Mouse (Mus musculus): Measurements from ENCODE around the gene Ep400.

The Ep400 gene

DNA sequence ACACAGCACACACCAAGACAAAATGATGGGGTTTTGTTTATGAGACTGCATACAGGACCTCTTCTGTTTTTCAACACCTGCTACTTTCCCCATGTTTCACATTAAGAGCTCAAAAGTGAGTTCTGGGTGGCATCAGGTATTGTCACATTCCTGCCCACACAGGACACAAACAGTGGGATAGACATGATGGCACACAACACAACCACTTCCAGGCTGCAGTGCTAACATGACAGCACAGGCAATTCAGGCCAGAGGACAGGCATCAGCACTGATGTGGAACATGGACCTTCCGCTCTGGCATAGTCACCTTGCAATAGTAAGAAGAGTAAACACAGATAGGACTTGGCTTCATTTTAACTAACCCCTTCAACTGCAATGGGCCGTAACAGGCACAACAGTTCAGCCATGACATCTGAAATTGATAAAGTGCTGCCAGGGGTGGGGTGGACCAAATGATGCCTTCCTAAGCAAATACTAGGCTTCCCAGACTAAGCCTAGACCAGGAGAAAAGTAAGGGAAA lies 105.7 kb downstream of the Ep400 start:
- DNase-seq = no peak

DNA sequence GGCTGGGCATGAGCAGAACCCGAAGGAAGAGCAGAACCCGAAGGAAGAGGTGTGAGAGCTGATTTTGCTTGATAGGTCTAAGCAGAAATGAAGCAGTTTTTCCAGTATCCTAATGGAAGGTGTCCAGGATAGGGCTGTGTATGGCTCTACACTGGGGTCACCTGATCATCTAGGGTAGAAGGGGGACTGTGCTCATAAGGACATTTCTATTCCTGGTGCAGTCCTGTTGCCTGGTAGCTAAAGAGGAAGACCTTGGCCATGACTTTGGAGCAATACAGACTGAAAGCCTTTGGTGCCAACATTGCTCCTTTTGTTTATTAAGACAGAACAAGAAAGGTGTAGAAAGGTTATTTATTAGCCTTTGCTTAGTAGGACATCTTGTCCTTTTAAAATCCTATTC lies 106.5 kb downstream of the Ep400 start:
- DNase-seq = no peak

DNA sequence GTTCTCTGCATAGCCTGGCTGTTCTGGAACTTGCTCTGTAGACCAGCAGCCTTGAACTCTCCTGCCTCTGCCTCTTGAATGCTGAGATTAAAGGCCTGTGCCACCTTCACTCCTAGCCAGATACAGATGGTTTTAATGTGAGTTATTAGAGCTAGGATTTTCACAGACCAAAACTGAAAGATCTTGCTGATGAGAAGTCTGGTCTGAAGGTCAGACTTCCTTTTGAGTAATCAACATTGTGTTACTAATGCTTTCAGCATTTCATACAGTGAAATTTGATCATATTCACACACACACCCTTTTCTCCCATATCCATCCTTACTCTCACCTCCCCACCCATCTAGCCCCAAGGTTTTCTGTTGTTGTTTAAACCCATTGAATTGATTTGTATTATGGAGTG lies 110.8 kb downstream of the Ep400 start:
- no peak for DNase-seq

DNA sequence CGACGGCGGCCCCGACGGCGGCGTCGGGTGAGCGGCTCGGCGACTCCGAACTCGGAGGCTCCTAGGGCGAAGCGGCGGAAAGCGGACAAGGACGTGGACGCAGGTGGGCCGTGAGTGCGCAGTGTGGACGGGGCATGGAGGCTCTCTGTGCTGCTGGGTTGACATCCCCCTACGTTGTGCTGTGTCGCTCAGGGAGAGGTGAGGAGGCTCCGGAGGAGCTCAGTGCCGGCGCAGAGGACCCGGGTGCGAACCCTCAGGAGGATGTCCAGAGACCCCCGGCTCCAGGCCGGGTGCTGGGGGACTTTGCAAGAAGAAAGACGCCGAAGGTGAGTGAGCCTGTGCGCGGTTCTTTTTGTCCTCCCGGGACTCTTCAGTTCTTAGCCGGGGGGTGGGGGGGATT lies 116.8 kb downstream of the Ep400 start:
- DNase-seq = no peak

DNA sequence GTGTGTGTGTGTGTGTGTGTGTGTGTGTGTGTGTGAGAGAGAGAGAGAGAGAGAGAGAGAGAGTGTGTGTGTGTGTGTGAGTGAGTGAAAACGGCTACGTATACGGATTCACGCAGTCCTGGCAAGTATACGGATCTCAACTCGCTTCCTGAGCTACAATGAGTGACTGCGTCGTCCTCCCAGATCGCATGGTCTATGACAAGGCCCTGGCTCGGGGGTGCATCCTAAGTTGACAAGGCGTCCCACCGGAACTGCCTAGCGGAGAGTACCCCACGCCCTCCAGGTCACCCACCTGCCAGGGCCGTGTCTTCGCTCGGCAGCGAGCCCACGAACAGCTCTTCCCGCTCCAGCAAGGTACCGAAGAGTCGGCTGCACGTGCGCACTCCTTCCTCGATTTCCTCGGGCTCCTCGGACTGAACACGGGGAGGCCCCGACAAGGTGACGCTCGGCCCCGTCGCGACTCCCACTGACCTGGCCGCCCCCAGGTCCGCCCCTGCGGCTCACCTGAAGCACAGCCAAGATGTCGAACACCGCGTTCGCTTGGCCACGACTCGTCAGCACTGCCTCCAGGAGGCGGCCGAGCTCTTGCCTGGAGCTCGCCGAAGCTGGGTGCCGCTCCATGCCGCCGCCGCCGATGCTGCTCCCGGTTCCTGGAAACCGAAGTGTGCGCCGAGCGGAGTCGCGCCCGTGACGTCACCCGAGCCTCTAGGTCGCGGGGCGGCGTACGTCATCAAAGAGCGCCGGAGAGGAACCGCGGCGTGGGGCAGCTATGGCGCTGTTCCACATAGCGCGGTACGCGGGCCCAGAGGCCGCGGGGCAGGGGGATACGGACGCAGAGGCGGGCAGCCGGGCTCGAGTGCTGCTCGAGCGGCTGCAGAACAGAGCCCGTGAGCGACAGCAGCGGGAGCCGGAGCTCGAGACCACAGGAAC lies 117.5 kb downstream of the Ep400 start, which contains the start of the genes Noc4l and Ddx51:
TSS of gene Noc4l (minus strand) at position 699 of the 930 bp plus-strand sequence.
TSS of gene Ddx51 (plus strand) at position 733 of the 930 bp plus-strand sequence.
- DNase-seq = peak; percentile 91 to 98

DNA sequence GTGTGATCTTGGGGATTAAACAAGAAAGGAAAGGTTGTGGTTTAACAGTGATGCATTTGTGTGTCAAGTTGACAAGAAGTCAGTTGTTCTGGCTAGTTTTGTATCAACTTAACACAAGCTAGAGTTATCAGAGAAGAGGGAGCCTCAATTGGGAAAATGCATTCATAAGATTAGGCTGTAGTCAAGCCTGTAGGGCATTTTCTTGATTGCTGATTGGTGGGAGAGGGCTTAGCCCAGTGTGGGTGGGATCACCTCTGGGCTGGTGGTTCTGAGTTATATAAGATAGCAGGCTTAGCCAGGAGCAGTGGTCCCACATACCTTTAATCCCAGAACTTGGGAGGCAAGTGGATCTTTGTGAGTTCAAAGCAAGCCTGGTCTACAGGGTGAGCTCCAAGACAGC lies 124.1 kb downstream of the Ep400 start:
- DNase-seq = no peak

DNA sequence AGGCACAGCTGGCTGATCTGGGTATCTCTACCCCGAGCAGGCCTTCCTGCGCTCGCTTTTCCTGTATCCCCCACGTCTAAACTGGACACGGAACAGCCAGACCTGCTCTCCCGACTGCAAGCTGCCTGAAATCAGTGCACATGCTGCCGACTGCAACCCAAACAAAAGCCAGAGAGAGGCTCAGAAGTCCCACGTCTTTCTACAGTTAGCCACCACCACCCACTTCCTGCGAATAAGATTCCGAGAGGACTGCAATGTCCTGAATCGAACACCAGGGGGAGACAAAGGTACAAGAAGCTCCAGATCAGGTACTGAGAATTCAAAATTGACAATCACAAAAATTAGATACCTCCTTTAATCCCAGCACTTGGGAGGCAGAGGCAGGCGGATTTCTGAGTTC lies 131.1 kb downstream of the Ep400 start:
- peak; percentile 74 to 75 for DNase-seq

DNA sequence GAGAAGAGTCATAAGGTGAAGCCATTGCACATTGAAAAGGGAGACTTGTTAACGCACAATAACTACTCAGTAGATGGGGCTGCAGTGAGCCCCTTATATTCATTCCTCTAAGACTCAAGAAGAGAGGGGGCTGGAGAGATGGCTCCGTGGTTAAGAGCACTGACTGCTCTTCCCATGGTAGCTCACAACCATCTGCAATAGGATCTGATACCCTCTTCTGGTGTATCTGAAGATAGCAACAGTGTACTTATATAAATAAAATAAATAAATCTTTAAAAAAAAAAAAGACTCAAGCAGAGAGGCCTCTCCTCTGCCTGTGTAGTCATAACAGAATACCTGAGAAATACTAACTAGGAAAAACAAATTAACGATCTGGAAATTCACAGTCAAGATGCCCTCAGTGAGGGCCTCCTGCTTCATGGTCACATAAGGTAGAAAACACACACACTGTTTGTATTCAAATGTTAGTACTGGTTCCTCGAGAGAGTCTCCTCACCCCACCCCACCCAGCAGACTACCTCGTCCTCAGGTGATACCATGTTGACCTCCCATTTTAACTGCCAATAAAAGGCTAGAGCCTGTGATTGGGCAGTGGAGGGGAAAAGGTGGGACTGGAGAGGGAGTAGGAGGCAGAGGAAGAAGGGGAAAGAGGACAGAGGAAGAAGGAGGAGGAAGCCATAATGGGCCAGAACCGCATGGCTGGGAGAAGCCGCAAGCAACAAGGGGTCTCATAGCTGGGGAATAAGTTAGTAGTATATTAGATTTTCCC lies 132.0 kb downstream of the Ep400 start:
- no peak for DNase-seq

DNA sequence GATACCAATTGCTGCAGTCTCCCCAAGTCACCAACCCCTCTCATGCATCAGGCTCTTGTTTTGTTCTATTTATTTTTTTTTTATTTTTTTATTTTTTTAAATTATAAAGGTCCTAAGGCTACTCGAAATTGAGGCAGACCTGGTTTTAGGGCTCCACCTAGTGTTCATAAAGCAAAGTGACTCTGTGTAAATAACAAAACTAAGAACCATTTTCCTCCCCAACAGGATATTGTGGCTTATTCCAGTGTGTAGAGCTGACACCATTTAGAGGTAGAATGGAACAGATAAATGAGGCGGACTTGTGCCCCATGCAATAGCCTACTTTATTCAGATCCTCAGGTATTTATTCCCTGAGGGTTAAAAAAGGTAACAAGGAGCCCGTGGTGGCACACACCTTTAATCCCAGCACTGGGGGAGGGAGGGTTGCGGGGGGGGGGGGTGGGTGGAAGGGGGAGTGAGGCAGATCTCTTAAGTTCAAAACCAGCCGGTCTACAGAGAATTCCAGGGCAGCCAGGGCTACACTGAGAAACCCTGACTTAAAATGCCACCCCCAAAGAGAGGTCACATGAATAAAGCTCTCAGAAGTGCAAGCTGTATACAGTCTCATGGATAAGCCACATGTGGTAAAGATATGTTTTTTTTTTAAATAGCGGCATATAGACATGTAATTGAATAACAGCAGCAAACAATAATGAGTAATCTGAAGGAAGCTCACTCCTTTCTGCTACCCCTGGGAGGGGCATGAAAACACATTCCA lies 134.4 kb downstream of the Ep400 start:
- peak in 1 of 2 experiments; percentile 33 for DNase-seq

DNA sequence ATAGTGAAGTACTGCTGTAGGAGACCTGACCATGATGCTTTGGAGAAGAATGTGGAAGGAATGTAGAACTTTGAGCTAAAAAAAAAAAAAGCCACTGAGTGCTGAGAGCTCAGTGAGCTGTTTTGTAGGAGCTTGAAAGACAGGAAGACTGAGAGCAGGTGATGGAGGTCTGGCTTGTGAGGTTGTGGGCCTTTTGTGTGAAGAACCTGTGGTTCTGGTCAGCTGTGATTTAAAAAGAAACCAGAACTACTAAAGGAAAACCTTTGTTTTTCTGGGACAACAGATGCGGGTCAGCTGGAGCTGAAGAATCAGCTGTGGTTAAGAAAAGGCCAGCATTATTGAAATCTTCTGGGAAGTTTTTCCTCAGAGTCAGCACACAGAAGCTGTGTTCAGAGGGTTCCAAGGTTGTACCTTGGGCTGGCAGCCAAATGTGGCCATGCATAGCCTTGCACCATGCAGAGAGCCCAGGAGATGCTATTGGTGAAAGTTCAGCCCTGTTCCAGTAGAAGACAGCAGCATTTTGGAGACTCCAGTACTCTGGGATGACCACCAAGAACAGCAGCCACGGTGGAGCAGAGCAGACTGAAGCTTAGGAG lies 140.9 kb downstream of the Ep400 start:
- peak; percentile 44 to 53 for DNase-seq

DNA sequence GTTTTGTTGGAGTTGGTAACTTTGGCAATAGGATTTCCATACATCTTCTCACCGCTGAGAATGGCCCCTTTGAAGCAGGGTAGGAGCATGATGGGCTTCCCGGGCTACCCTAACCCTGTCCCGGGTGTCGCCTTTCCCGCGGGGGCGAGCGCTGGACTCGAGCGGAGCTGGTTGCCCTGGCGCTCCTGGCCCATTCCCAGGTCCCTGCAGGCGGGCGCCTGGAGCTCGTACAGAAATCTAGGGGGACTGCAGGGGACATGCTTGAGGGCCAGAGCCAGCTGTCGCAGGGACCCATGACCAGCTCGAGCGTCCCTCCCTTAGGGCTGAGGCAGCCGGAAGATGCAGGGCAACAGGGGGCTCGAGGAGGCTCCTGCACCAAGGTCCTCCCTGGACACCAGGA lies 142.4 kb downstream of the Ep400 start:
- peak; percentile 33 to 53 for DNase-seq

DNA sequence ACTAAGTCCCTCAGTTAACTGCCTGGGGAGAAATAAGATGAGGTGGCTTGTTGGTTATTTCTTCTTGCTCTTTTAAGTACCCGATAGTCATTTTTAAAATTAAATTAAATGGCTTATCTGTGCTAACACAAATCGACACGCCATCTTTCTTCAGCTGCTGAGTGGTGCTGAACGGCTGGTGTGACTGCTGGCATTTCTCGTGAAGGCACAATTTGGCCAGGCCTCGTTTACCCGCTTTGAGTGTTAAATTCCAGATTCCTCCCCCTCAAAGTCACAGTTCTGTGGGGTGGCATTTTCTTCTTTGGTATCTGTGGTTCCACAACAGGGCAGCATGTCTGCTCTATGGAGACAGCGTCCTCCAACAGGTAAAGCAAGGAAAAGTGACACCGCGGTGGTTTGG lies 143.2 kb downstream of the Ep400 start:
- no peak for DNase-seq

DNA sequence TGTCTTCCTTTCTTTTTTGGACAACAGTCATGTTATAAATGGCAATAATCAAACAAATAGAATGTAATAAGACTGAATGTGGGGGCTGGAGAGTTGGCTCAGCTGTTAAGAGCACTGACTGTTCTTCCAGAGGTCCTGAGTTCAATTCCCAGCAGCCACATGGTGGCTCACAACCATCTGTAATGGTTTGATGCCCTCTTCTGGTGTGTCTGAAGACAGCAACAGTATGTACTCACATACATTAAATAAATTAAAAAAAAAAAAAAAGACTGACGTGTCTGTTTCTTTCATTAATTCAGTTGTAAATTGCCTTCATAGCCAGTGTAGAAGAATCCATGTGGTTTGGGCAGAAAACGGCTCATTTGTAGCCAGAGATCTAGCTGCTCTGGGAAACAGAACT lies 146.2 kb downstream of the Ep400 start:
- DNase-seq = no peak

DNA sequence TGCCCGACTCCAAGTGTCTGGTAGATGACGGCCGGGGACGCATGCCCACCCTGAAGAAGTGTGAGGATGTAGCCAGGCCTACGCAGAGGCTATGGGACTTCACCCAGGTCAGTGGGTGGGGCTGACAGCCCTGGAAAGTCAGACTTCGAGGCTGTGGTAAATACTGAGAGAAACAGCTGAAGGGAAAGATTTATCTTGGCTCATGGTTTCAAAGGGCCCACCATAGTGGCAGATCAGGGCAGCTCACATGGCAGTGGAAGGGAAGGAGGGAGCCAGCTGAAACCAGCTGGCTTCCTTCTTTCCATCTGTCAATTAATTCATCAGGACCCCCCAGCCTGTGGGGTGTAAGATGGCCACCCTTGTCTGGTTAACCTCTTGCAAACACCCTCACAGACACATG lies 151.3 kb downstream of the Ep400 start:
- DNase-seq = no peak

Data from cerebellum, adult 18-20 months (tissue).